Mouse (Mus musculus) C2C12 (cell line): ENCODE data around the gene Atf2.

ENCODE experiments used
- CEBPB ChIP-seq: IDR thresholded peaks from one replicate; pipeline ENCODE4 v1.6.1; 2011; ENCODE audit warnings: low read depth, mild to moderate bottlenecking, control low read depth, moderate library complexity
- CTCF ChIP-seq: IDR thresholded peaks from one replicate; pipeline ENCODE4 v1.5.1; 2011; ENCODE audit not compliant: control insufficient read depth, insufficient read depth, insufficient read length
- FOSL1 ChIP-seq: IDR thresholded peaks from one replicate; pipeline ENCODE4 v1.8.0; 2011; ENCODE audit warnings: mild to moderate bottlenecking, low read length; ENCODE audit not compliant: poor library complexity, insufficient read depth, severe bottlenecking
- MAX ChIP-seq: IDR thresholded peaks from one replicate; pipeline ENCODE4 v1.6.1; 2011; ENCODE audit warnings: mild to moderate bottlenecking, control low read depth
- MYOD1 ChIP-seq: IDR thresholded peaks from one replicate; pipeline ENCODE4 v1.6.1; 2011; ENCODE audit warnings: low read depth; ENCODE audit not compliant: control insufficient read depth, insufficient read length
- USF1 ChIP-seq: IDR thresholded peaks from one replicate; pipeline ENCODE4 v1.6.1; 2011; ENCODE audit warnings: low read depth, mild to moderate bottlenecking, control low read depth, moderate library complexity

DNA sequence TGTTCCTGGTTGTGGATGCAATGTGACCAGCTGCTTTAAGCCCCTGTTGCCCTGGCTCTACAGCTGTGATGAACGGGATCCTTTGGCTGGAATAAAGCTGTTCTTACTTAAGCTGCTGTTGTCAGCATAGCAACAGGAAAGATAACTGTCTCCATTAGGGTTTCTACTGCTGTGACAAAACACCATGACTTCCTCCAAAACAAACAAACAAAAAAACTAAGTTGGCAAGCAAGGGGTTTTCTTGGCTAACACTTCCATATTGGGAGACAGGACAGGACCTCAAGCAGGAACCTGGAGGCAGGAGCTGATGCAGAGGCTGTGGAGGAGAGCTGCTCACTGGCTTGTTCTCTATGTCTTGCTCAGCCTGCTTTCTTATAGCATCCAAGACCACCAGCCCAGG is 48.8 kb upstream of the Atf2 start:
- no peak for TF ChIP-seq CTCF
- TF ChIP-seq USF1: no peak
- no peak for TF ChIP-seq FOSL1
- no peak for TF ChIP-seq CEBPB
- TF ChIP-seq MYOD1: no peak
- TF ChIP-seq MAX: no peak
